Comparison of ENCODE assay signal across 7 mouse cellular contexts in the genomic region with DNA sequence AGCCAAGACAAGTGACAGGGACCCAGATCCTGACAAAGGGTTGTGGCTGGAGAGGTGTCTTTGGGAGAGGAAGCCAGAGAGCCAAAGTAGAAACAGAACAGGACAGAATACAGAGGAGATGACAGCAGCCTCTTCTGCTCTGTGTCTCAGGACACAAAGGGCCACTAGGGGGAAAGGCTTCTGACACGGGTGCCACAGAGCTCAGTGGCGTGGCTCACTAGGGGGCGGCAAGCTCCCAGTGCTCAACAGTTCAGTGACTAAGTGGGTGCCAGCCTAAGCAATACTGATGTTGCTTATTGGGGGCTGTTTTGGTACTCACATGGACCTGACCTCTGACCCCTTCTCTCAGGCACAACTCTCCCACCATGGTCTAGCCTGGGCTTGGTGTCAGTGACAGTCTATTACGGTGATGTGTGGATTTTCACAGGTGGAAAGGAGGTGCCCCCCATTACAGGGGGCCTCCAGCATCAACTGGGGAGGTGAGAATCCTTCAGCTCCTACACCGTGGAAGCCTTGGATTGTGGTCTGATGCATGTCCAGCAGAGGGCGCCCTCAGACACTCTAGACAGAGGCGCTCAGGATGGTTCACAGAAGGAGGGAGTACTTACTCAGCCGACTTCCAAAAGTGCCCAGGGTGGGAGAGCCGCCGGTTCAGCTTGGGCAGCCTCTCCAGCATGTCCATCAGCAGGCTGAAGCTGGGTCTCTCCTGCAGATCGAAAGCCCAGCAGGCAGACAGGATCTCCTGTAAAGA. TPM values are rescaled to one million over a fixed set of nuclear protein-coding genes. Genes with fewer than 3 reads are reported as not detected.
DNase-seq lines count a peak whose midpoint lies in the region.

No protein-coding gene starts in this region.

- 48% methylated on average over 11 of the region's 11 CpGs for WGBS in large intestine, adult 2 months

- peak; percentile 81 for DNase-seq in CD4-positive helper T cell, adult 2 months (ENCODE audit: low read depth, low spot score)
- peak; percentile 83 for DNase-seq in ES-CJ7 (ENCODE audit: low read depth, low spot score)
- DNase-seq in c-Kit-positive CD71-positive TER-119-positive erythroid progenitor cells, embryonic 14.5 days (ENCODE audit: low spot score) = peak; percentile 66
- peak; percentile 59 to 64 for DNase-seq in frontal cortex, postnatal 25 days (ENCODE audit: low spot score in 2 of 2)
- DNase-seq in large intestine, adult 2 months (ENCODE audit: low read depth, low spot score) = peak; percentile 56
- peak; percentile 86 for DNase-seq in lung, postnatal 10 days
- DNase-seq in right cerebral cortex, postnatal 4 days = peak; percentile 77

RNA-seq across cellular contexts. Expression of a gene that starts 34.4 kb away (rescaled TPM):
- 712 and 1,075 TPM in 2 replicates for polyA plus RNA-seq in large intestine, adult 2 months (2012; rRNA removed)

Comparison
In these comparisons a context has a peak if more than half of its experiments do, and no peak if none do; other contexts are left out.
1. Peak in every context shown above with its lines: DNase-seq.